8 mouse cellular contexts compared by ENCODE assay signal in the genomic region with DNA sequence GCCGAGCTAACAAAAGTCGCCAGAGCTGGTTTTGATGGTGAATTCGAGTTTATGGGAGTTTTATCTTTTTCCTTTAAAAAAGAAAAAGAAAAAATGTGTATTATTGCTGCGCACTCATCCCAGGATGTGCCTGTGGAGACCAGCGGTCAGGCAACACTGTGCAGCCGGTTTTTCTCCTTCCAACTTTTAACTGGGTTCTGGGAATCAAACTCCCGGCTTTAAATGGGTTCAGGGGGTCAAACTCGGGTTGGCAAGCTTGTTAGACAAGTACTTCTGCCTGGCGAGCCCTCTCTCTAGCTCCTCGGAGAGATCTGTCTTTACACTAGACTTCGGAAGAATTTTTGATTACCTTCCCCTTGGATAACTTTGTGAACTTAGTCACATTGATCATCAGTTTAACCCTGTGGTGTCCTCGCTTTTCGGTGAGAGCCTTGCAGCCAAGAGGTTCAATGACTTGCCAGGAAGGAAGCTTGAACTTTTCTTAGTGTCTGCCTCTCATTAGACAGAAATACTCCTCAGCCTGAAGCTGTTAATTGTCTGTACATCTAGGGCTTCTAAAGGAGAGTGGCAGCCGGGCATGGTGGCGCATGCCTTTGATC. TPM values are rescaled to one million over a fixed set of nuclear protein-coding genes. Genes with fewer than 3 reads are reported as not detected.
DNase-seq lines count a peak whose midpoint lies in the region; ATAC-seq and TF ChIP-seq lines count a peak whose summit lies in the region.

No protein-coding gene starts in this region.

- 0 out of 2 replicates have a peak, but pooled peaks have one; percentile 7 for ATAC-seq in lung, postnatal 0 days
- no peak for ATAC-seq in forebrain, postnatal 0 days
- ATAC-seq in limb, embryonic 13.5 days (ENCODE audit: low FRiP score, low read depth): no peak
- no peak for ATAC-seq in neural tube, embryonic 15.5 days (ENCODE audit: low FRiP score)

- no peaks in the 10 kb centered on the region for H3K27me3 ChIP-seq in lung, postnatal 0 days (replicated peaks; ENCODE audit: insufficient read depth, low read length)
- peaks cover 5% of the 10 kb centered on the region for H3K27me3 ChIP-seq in forebrain, postnatal 0 days (ENCODE audit: insufficient read depth, low read length)
- H3K27me3 ChIP-seq in limb, embryonic 13.5 days: peaks cover 50% of the 10 kb centered on the region
- peaks cover 41% of the 10 kb centered on the region for H3K27me3 ChIP-seq in neural tube, embryonic 15.5 days (replicated peaks)

- peak overlapping the region; percentile 69 for H3K4me3 ChIP-seq in lung, postnatal 0 days (ENCODE audit: low read depth, low read length)
- H3K4me3 ChIP-seq in forebrain, postnatal 0 days (ENCODE audit: low read depth, low read length): peak overlapping the region; percentile 44
- peak overlapping the region; percentile 53 for H3K4me3 ChIP-seq in limb, embryonic 13.5 days
- peak overlapping the region; percentile 46 for H3K4me3 ChIP-seq in neural tube, embryonic 15.5 days (replicated peaks)

- no peak for DNase-seq in lung, postnatal 0 days (ENCODE audit: low spot score)
- DNase-seq in lung, postnatal 36 days: no peak
- DNase-seq in forebrain, postnatal 0 days: no peak
- no peak for DNase-seq in gastrocnemius, adult 8-10 months (ENCODE audit: low spot score in 2 of 2)
- no peak for DNase-seq in ovary, postnatal 14 days (ENCODE audit: low spot score)
- DNase-seq in thymus, postnatal 25 days: no peak

- no peaks in the 10 kb centered on the region for H3K9me3 ChIP-seq in lung, postnatal 0 days (ENCODE audit: low read length)
- H3K9me3 ChIP-seq in forebrain, postnatal 0 days (ENCODE audit: low read length): no peaks in the 10 kb centered on the region
- H3K9me3 ChIP-seq in limb, embryonic 13.5 days: no peaks in the 10 kb centered on the region
- H3K9me3 ChIP-seq in neural tube, embryonic 15.5 days (replicated peaks): no peaks in the 10 kb centered on the region

- H3K27ac ChIP-seq in lung, postnatal 0 days (ENCODE audit: low read length): 0 out of 2 replicates have a peak overlapping the region, but pooled peaks have one; percentile 68
- no peak overlapping the region for H3K27ac ChIP-seq in forebrain, postnatal 0 days (ENCODE audit: low read depth, low read length)
- H3K27ac ChIP-seq in limb, embryonic 13.5 days: no peak overlapping the region
- no peak overlapping the region for H3K27ac ChIP-seq in neural tube, embryonic 15.5 days (replicated peaks)

- peak overlapping the region; percentile 55; the same call in 1 of the 2 replicates for H3K9ac ChIP-seq in lung, postnatal 0 days (replicated peaks; ENCODE audit: low read depth)
- no peak overlapping the region for H3K9ac ChIP-seq in forebrain, postnatal 0 days
- H3K9ac ChIP-seq in limb, embryonic 13.5 days: no peak overlapping the region
- peak overlapping the region; percentile 39; the same call in 1 of the 2 replicates for H3K9ac ChIP-seq in neural tube, embryonic 15.5 days (replicated peaks)

- H3K36me3 ChIP-seq in lung, postnatal 0 days (ENCODE audit: insufficient read depth, low read length): no peaks in the 10 kb centered on the region
- H3K36me3 ChIP-seq in forebrain, postnatal 0 days (ENCODE audit: insufficient read depth): no peaks in the 10 kb centered on the region
- H3K36me3 ChIP-seq in limb, embryonic 13.5 days: no peaks in the 10 kb centered on the region
- no peaks in the 10 kb centered on the region for H3K36me3 ChIP-seq in neural tube, embryonic 15.5 days

- H3K4me2 ChIP-seq in lung, postnatal 0 days (replicated peaks; ENCODE audit: low read depth, low read length): peak overlapping the region; percentile 88
- H3K4me2 ChIP-seq in forebrain, postnatal 0 days (ENCODE audit: low read depth): peak overlapping the region; percentile 88
- H3K4me2 ChIP-seq in limb, embryonic 13.5 days (replicated peaks): peak overlapping the region; percentile 86
- peak overlapping the region; percentile 86 for H3K4me2 ChIP-seq in neural tube, embryonic 15.5 days

- no peak for TF ChIP-seq EP300 in lung, postnatal 0 days (IDR thresholded peaks at IDR 0.05)

- 0 out of 2 replicates have a peak, but pooled peaks cover 5% of the 10 kb centered on the region for H3K4me1 ChIP-seq in lung, postnatal 0 days (ENCODE audit: insufficient read depth, low read depth, low read length)
- H3K4me1 ChIP-seq in forebrain, postnatal 0 days (ENCODE audit: insufficient read depth): peaks cover 7% of the 10 kb centered on the region; the same call in 1 of the 2 replicates
- peaks cover 24% of the 10 kb centered on the region for H3K4me1 ChIP-seq in limb, embryonic 13.5 days
- H3K4me1 ChIP-seq in neural tube, embryonic 15.5 days: peaks cover 15% of the 10 kb centered on the region

- WGBS in lung, postnatal 0 days: 27% methylated on average over 15 of the region's 15 CpGs
- WGBS in forebrain, postnatal 0 days: 32% methylated on average over 15 of the region's 15 CpGs
- WGBS in limb, embryonic 13.5 days: 29% methylated on average over 15 of the region's 15 CpGs
- 38% methylated on average over 15 of the region's 15 CpGs for WGBS in neural tube, embryonic 15.5 days

- no peak for TF ChIP-seq CTCF in lung, postnatal 0 days (IDR thresholded peaks at IDR 0.05)
- TF ChIP-seq CTCF in forebrain, postnatal 0 days (IDR thresholded peaks at IDR 0.05; ENCODE audit: low read depth): no peak

RNA-seq across cellular contexts. Expression of gene Tbc1d30, which starts 0.7 kb away (rescaled TPM):
- 4.2 and 4.4 TPM in 2 replicates for polyA plus RNA-seq in lung, postnatal 0 days (2015; fragmentation: Nextera tagmentation; extraction: Ambion mirVana)
- total RNA-seq in forebrain, postnatal 0 days (2014; rRNA removed): 34.7 and 36.0 TPM in 2 replicates
- polyA plus RNA-seq in forebrain, postnatal 0 days (2015; fragmentation: Nextera tagmentation; extraction: Ambion mirVana): 5.6 and 7.5 TPM in 2 replicates
- polyA plus RNA-seq in limb, embryonic 13.5 days (2015; fragmentation: Nextera tagmentation; extraction: Ambion mirVana): 0.64 and 1.0 TPM in 2 replicates
- polyA plus RNA-seq in neural tube, embryonic 15.5 days (2015; fragmentation: Nextera tagmentation; extraction: Ambion mirVana): 16.2 and 18.2 TPM in 2 replicates
- under 1 TPM; 0.19 to 0.53 (median 0.32) TPM for total RNA-seq in gastrocnemius, adult 8-10 months (2022)

RNA-seq across cellular contexts. Expression of gene Gns, which starts 13.1 kb away (rescaled TPM):
- polyA plus RNA-seq in lung, postnatal 0 days (2015; fragmentation: Nextera tagmentation; extraction: Ambion mirVana): 40.8 and 41.4 TPM in 2 replicates
- 44.7 and 67.8 TPM in 2 replicates for total RNA-seq in forebrain, postnatal 0 days (2014; rRNA removed)
- 31.4 and 40.4 TPM in 2 replicates for polyA plus RNA-seq in forebrain, postnatal 0 days (2015; fragmentation: Nextera tagmentation; extraction: Ambion mirVana)
- 42.6 and 45.8 TPM in 2 replicates for polyA plus RNA-seq in limb, embryonic 13.5 days (2015; fragmentation: Nextera tagmentation; extraction: Ambion mirVana)
- polyA plus RNA-seq in neural tube, embryonic 15.5 days (2015; fragmentation: Nextera tagmentation; extraction: Ambion mirVana): 39.8 and 41.5 TPM in 2 replicates
- total RNA-seq in gastrocnemius, adult 8-10 months (2022): 10 to 100 TPM; 24.0 to 30.4 (median 28.8) TPM

Comparison
In these comparisons a context has a peak if more than half of its experiments do, and no peak if none do; other contexts are left out.
1. H3K9ac ChIP-seq: peak in lung, postnatal 0 days (single experiment) and neural tube, embryonic 15.5 days (single experiment); none in forebrain, postnatal 0 days (single experiment) and limb, embryonic 13.5 days (single experiment).
2. Peak in every context shown above with its lines, with median percentiles within 50 percentile points of each other: H3K4me2 ChIP-seq and H3K4me3 ChIP-seq.